Mouse (Mus musculus) brain, adult 2 months (tissue): ENCODE data around the gene Trappc13.
"Not testable (repeated sequence)": the region's sequence is repeated elsewhere in the genome, so short reads cannot be mapped to it uniquely, and the experiment has no call there.

Experiments used
- DNase-seq: peaks from one replicate; pipeline ENCODE4 v3.0.0; 2011; ENCODE audit warnings: low read depth, low spot score

The Trappc13 gene

GRCm38 (mm10) chr13:104177796-104178649, at the start of gene Trappc13:
Gene Trappc13 (minus strand): TSS chr13:104178469.
- peak; percentile 94 for DNase-seq

DNA sequence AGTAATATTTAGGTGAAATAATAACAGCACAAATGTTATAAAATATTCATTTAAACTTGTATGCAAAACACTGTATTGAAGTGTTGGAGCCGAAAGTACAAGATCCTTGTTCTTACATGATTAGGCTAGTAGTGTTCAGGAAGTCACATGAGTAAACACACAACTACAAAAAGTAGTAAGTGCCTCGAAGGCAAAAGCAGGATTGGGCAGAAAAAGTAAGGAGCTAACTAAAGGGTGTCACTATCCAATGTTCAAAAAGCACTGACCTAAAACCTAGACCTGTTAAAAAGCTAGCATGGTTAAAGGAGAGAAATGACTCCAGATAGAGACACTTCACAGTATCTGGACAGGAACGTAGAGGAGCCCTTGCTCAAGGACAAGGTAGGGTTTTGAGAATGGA, 49.2 kb upstream of the Trappc13 start:
- DNase-seq, result no peak

- no peak for DNase-seq
Observed at GRCm38 (mm10) chr13:104204313-104204712, 26.0 kb upstream of the Trappc13 start.

GRCm38 (mm10) chr13:104195891-104196290, 17.6 kb upstream of the Trappc13 start:
- not testable (repeated sequence) for DNase-seq

- no peak for DNase-seq
Observed at GRCm38 (mm10) chr13:104187357-104187756, 9.1 kb upstream of the Trappc13 start.

DNA sequence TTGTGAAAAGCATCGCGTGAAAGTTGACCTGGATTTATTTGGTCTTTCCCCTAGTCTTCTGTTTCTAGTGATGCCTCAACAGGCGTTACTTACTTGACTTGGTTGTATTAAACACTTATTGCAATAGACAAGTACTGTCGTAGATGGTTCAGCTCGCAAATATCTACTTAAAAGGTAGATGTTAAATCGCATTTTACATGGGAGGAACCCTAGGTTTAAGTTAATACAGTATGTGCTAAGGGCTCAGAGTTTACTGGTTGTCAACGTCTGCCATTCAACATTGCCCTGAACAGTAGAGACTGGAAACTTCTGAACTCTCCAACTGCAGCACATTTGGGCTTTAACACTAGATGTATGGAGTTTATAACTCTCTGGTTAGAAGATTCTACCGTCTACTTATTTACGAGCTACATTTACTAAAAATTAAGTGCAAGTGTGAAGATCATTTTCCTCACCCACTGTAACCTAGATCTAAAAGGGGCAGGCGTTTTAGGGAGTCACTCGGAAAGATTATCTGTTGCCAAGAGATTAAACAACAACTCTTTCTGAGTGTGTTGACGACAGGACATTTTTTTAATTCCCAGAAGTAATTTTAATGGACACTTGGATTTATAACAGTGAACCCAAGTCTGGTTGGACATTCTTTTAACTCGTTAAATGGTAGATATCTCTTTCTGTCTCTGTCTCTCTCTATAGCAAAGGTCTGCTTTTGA, 1.1 kb upstream of the Trappc13 start:
- DNase-seq, result no peak

DNA sequence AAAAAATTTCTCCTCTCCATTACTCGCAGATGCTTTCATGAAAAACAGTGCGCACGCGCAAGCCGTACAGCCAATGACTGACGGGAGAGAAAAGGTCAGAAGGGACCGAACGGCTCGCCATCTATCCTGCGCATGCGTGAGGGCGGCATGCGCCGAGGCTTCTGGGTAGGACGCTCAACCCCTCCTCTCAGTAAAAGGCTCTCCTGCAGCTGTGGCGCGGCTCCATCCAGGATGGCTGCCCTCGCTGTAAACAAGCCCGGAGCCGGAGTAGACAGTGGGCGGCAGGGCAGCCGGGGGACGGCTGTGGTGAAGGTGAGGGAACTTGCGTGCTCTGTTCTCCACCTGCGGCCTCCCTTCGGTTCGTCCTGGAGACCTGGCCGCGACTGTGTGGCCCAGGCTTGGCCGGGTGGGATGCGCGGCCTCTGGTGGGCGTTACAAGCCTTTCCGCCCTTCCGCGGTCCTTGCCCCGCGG, 417 bp upstream of the Trappc13 start, which contains the start of gene Trim23:
Gene Trim23, plus strand, starts transcription at position 148 of the 472 bp plus-strand sequence.
- peak; percentile 99 for DNase-seq

GRCm38 (mm10) chr13:104176874-104177273, 1.4 kb downstream of the Trappc13 start:
- no peak for DNase-seq

GRCm38 (mm10) chr13:104172498-104172897, 5.8 kb downstream of the Trappc13 start:
- DNase-seq, result no peak

GRCm38 (mm10) chr13:104171711-104172110, 6.6 kb downstream of the Trappc13 start:
- no peak for DNase-seq

- no peak for DNase-seq
Observed at GRCm38 (mm10) chr13:104155686-104156085, 22.6 kb downstream of the Trappc13 start.

GRCm38 (mm10) chr13:104155106-104155505, 23.2 kb downstream of the Trappc13 start:
- no peak for DNase-seq

DNA sequence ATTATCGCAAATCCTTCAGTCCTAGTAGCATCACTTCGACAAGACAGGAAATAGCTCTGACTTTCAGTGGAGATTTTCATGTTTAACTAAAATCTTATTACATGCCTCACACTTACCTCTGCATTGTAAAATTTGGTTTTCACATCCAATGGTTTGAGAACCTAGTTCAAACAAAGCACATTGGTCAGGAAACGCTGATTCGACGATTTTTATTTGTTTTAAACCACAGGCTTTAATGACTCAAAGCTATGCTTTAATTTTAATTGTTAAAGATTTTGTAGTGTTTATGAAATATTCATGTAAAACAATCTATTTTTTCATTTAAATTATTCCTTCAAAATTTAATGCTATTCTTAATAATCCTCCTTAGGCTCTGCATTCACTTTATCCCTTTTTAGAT, 24.1 kb downstream of the Trappc13 start:
- DNase-seq, result no peak

DNA sequence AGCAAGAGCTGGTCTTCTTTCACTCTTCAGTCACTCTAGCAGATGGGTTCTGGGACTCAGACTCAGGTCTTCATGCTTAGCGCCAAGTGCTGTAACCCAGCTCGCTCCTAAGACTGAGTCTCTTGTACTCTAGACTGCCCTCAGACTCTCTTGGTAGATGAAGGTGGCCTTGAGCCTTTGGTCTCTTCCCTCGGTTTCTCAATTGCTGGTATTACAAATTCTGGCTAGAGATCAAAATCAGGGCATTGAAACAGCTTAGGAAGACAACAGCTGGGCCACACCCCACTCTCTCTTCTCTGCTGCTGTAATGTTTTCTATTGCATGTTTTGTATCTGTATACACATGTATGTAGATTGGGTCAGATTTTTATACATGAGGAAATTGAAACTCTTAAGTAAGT, 32.6 kb downstream of the Trappc13 start:
- no peak for DNase-seq

- DNase-seq, result no peak
Observed at GRCm38 (mm10) chr13:104144871-104145270, 33.4 kb downstream of the Trappc13 start.

- peak; percentile 87 for DNase-seq
Observed at GRCm38 (mm10) chr13:104139369-104140209, 38.7 kb downstream of the Trappc13 start.

DNA sequence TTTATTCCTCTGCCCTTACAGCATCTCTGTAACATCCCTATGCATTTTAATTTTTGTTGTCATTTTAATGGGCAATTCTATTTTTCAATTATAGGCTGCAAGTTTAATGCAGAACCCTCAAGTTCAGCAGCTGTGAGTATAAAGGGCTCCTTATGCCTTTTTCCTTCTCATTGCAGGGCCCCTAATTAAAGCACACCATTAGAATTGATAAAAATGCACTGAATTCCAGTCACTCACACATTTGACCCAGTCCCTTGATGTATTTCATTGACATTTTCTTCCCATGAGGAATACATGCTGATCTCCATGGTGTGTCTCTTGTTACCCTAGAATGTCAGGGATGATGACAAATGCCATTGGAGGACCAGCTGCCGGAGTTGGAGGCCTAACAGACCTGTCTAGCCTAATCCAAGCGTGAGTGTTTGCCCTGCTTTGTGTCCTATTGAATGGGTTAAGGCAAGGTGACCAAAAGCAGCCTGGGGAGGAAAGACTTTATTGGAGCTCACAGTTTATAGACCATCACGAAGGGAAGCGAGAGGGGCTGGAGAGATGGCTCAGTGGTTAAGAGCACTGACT, 43.7 kb downstream of the Trappc13 start:
- no peak for DNase-seq

DNA sequence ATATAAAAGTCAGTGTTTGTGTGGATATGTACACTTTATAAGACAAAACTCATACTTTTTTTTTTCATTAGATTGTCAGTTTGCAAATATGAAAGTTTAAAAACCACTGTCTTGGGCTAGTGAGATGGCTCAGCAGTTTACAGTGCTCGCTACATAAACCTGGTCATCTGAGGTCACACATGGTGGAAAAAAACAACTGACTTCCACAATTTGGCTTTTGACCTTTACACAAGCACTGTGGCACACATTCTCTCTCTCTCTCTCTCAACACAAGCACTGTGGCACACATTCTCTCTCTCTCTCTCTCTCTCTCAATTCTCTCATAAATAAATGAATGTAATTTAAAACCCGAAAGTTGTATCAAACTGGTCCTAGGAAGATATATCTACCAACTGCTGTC, 45.7 kb downstream of the Trappc13 start:
- no peak for DNase-seq

DNA sequence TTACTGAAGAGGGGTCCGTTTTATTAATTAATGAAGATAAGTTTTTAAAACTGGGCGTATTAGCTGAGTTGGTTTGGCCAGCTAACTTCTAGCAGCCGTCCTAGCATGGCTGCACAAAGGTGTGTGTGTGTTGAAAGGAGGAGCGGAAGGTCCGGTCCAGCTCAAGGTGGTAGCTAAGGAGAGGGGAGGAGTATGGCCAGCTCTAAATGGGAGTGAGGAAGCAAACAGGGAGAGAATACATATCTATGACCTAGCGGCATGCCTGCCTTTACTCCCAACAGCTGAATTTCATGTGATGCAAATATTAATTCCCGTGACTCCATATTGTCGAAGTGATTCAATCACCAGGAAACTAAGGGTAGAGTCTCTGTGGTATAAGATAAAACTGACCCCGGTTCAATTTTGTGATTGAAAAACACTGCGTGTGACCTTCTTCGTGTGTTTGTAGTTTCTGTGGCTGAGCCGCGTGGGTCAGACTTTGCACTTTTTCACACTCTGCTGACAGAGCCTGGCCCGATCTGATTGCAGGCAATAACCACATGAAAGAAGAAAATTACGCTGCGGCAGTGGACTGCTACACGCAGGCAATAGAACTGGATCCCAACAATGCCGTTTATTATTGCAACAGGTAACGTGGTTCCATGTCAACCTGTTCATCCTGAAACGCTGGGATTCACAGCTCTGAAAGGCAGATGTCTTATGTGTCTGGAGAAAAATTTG, 54.4 kb downstream of the Trappc13 start:
- DNase-seq, result no peak

DNA sequence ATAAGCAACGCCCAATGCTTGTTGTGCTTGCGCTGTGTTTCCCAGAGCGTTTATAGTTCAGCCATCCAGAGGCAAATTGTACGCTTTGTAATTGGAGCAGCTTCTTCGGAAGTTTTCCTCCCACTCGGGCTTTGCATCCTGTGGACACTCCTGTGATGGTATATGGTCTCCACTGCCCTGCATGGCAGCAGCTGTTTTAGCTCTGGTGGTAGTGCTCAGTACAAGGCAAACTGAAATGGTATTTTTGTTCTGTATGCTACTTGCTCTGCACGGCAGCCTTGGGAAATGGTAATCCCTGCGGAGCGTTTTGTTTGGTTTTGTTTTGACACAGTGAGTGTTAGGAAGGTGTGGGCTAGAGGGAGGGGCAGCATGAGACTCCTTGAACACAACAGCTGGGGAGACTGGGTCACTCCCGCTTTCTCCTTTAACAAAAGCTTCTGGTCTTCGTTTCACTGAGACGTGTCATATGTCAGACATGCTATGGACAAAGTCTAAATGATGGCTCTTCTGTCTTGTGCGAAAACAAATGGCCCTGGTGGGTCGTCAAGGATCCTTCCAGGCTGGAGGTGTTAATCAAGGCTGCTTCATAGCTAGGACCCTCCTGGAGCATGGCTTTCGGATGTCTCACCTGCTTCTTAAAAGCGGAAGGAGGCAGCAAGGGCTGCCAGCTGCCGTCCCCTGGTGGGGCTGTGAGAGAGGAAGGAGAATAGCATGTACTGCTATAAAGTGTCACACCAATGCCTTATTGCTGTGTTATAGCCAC, 56.0 kb downstream of the Trappc13 start:
- peak; percentile 14 for DNase-seq
